Mouse (Mus musculus) cerebellum, adult 18-20 months (tissue): ENCODE results near the gene Flnb.

ENCODE experiments used
- DNase-seq, 2 experiments: peaks; one replicate each; pipeline ENCODE4 v3.0.0; 2021

The Flnb gene

DNA sequence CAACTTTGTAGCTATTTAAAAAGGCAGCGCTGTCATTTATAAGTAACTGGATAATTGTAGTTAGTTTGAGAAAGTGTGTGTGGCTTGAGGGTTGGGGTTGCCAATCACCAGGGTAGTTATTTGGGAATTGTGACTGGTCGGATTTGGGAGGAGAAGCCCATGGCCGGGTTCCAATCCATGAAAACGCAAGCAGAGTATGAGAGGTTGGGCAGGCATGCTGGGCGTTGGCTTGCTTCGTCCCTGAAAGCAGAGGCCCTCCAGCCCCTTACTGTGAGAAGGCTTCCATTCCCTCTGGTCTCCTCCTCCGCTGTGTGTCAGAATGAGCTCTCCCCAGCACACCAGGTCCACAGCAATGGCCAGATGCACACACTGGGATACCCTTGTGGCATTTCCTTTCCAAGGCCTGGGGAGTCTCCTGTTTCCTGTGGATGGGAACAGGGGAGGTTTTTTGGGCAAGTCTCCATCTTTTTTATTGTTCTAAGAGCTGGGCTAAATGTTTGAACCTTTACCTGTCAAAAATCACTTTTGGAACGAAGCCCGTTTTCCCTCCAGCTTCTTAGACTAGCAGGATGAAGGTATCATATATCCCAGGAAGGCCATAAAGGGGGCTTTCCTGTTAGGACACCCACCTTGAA lies 46.2 kb downstream of the Flnb start:
- peak; percentile 26 to 42 for DNase-seq

DNA sequence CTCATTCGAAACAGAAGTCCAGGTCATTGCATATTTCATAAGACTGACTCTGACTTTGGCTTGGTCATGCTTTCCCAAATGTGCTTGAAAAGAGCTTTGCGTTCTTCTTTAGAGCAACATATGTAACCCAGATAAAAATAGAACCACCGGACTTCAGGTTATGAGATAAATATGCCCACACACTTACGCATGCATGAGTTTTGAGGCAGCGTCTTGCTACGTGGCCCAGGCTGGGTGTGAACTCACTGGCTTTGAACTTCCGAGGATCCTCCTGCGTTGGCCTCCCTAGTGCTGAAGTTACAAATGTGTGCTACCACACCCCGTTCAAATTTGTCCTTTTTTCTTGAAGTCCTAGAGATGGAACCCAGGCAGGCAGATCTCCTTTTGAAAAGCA lies 46.7 kb downstream of the Flnb start:
- DNase-seq: no peak

DNA sequence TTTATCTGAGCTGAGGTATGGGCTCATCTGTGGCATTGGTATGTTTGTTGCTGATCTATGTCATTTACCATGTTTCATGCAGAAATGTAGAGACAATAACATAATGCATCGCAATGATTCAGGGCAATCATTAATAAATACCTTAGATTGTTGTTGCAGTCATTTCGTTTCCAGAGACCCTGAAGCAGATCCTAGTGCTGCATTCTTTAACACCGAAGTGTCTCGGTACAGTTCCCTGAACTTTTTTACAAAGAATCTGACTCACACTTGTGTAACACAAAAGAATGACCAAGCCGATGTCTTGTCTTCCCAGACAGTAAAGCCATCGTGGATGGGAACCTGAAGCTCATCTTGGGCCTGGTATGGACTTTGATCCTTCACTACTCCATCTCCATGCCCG lies 49.5 kb downstream of the Flnb start:
- no peak for DNase-seq

DNA sequence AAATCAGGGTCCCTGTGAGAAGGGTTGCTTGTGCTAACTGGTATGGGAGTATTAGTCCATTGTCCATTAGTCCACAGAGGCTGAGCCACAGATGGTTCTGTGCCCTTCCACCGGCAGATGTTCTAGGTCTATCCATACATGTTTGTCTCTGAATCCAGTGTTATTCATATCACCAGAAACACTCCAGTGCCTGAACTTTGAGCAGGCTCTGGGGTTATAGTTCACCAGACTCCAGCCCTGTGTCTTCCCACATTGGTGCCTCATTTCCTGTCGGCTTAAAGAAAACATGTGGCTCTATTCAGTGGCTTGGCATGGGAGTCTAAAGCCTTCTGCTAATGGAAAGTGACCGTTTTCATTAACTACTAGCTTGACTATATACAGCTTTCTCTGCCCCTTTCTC lies 50.1 kb downstream of the Flnb start:
- no peak for DNase-seq

DNA sequence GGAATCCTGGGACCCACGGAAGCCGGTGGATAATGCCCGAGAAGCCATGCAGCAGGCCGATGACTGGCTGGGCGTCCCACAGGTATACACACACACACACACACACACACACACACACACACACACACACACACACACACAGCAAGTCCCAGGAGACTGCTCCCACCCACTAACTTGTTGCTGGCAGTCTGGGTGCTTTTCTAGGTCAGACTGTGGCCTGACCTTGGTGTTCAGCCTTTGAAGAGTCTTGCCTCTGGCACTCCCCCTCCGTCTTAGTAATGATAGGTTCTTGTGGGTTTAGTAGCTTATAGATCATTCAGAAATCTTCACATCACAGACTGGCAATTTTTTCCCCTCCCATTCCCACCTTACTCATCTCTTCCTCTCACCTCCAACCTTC lies 52.0 kb downstream of the Flnb start:
- DNase-seq: no peak

DNA sequence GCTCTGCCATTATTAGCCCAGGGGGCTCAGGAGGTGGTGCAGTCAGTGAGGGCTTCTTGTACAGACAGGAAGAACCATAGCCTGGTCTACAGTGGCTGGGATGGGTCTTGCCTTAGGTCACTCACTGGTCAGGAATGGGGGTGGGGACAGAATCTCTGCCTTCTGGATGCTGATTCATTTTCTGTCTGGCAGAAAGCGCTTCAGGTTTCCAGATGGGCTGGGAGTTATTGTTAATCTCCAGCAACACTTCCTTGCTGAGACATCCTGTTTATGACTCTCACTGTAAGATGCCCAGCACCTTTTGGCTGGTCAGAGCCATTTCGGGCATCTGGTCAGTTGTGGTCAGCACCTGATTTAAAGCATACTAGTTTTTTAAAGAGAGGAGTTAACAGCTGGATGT lies 55.8 kb downstream of the Flnb start:
- no peak for DNase-seq

DNA sequence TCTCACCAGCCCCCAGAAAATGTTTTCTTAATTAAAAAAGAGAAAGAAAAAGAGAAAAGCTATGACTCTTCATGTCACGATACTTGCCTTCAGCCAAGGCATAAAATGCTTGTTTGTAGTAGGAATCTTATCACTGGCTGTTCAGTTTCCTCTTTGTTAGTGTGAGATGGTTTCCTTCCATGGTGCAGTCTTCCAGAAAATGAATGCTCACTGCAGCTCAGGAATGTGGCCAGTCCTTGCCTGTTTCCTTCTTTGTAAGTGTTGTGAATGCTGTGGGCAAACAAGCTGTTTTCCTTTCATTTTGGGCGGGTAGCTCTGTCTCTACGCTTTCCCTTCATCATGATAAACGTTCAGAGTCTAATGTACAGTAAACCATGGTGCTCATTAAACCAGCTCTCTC lies 56.7 kb downstream of the Flnb start:
- DNase-seq: no peak

DNA sequence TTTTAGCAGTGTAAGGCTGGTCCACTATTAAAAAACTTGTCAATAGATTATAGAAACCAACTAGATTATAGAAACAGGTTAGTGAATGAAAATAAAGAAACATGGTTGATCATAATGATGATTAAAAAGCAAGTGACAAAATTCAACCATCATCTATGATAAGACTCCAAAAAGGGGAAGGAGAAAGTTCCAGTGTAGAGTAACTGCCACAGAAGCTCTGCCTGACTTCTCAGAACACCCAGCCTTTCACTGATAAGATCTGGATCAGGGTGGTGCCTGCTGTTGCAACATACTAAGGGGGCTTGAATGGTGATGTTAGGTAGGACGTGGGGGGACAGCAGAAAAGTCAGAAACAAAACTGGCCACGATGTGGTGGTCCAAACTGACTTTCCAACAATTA lies 60.2 kb downstream of the Flnb start:
- DNase-seq: no peak

DNA sequence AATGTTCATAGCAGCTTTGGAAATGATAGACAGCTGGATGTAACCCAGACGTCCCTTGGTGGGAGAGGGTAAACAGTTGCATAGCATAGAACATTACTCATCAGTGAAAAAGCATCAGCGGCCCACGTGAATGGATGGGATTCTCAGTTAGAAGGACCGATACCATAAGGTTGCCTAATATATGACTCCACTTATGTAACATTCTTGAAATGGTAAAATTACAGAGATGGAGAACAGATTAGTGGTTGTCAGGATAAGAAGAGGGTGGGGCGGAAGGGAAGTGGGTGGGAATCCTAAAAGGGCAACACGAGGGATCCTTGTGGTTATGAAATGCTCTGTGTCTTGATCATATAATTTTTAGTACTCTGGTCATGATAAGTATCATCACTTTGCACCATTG lies 62.6 kb downstream of the Flnb start:
- no peak for DNase-seq

DNA sequence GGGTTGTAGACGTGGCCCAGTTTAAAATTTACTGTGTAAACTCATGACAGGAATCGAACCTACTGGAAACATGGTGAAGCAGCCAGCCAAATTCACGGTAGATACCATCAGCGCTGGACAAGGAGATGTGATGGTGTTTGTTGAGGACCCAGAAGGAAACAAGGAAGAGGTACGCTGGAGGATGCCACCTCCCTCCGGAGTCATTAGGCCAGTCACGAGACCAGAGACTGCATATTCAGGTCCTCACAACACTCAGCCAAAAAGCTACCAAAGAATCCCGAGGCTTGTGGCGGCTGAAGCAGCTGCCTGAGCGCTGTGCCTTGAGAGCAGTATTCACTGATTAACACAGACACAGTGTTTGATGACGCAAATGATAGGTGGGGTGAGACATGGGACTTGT lies 63.8 kb downstream of the Flnb start:
- DNase-seq: no peak

DNA sequence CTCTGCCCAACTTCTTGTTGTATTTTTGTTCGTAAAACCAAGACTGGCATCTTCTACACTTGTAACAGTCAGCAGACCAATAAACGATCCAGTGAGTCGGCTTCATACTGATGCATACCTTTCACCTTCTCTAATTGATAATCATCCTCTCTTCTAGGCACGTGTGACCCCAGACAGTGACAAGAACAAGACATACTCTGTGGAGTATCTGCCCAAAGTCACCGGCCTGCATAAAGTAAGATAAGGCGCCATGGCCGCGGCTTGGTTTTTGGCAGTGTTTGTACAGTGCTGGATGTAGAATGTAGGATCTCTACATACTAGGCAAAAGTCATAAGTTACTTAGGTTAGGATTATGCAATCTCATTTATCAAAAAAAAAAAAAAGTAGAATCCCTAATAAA lies 64.3 kb downstream of the Flnb start:
- DNase-seq: no peak

DNA sequence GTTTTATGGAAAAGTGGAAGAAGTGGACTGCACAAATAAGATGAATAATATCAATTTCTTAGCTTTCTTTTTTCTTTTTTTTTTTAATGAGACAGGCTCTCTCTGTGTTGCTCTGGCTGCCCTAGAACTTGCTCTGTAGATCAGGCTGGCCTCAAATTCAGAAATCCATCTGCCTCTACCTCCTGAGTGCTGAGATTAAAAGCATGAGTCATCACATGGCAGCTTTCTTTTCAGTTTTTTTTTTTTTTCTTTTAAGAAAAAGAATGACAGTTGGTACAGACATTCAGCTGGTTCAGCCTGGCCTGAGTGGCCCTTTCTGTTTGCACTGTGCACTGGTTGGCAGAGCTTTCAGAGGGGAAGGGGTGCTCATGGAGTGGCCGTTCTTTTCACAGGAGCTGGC lies 66.4 kb downstream of the Flnb start:
- no peak for DNase-seq

DNA sequence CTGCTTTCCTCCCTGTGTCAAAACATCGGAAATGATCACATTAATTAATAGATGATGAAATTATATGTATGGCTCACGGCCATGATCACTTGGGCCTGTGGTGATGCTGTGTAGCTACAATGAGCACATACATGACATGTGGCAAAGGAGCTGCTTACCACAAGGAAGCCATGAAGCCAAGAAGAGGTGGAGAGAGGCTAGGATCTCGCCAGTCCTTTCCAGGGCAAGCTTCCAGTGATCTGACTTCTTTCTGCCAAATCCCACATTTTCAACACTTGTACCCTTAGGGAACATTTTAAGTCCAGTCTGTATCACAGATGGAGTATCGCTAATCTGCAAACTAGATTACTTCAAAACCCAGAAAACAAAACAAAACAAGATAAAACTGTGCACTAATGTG lies 67.1 kb downstream of the Flnb start:
- no peak for DNase-seq

DNA sequence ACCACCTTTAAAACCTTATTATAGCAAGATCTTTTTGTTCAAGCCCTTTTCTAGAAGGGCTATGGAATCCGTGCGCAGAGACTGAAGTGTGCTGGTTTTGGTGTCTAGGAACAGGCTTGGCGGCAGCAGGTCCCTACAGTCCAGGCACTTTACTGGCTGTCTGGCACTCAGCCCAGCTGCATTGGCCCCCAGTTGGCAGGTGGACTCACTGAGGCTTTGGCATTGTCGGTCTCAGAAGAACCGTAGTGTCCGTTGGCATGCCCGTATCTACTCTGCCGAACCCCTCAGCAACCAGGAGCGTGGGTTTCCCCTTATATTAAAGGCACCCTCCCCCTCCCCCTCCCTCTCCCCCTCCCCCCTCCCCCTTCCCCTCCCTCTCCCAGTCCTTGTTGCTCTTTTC lies 67.8 kb downstream of the Flnb start:
- DNase-seq: peak; percentile 25 to 32

DNA sequence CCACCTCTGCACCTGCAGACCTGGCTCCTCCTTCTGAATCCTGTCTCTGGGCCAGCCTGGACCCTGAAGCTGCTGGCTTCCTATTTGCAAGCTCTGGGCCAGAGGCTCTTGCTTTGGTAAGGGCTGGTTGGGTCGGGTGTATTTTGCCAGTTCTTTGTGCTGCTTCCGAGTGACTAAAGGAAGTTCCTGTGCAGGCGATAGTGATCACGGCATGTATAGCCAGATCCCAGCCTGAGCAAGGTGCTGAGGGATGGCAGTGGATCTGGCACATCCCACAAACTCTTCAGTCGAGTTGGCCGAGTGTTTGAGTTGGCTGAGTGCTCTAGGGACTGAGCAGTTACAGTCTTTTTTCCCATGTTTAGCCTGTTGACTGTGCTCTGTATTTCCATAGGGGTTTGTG lies 68.3 kb downstream of the Flnb start:
- no peak for DNase-seq

DNA sequence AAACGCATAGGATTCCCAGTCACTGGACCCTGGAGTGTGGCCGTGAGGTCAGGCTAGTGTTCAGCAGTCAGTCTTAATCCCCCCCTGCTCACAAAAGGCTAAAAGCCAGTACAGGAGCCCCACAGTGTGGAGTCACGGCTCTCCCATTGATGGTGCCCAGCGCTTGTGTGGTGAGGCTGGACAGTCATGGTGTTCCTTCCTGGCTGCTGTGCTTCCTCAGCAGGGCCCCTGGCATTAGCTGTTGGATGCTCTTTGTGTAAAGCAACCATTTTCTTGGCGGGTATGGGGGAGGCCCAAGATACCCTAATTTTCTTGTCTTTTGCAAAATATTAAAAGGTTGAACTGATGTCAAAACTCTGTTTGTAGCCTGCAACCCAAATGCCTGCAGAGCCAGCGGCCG lies 69.4 kb downstream of the Flnb start:
- DNase-seq: no peak

DNA sequence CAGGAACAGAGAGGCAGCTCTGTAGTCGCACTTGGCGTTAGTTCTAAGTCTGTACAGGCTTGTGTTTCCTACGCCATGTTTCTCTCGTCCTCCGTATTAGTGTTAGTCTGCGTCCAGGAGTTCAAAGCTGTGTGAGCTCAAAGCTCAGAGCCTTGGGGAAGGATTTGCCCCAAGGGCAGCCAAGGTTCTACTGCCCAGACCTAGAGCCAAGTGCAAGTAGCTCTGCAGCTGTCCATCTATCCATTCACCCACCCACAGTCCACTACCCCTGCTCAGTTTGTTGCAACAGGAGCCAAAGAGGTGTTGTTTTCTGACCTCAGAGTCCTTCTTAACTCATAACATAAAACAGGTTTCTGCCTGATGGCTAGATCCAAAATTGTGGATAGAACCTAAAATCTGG lies 70.5 kb downstream of the Flnb start:
- DNase-seq: no peak

DNA sequence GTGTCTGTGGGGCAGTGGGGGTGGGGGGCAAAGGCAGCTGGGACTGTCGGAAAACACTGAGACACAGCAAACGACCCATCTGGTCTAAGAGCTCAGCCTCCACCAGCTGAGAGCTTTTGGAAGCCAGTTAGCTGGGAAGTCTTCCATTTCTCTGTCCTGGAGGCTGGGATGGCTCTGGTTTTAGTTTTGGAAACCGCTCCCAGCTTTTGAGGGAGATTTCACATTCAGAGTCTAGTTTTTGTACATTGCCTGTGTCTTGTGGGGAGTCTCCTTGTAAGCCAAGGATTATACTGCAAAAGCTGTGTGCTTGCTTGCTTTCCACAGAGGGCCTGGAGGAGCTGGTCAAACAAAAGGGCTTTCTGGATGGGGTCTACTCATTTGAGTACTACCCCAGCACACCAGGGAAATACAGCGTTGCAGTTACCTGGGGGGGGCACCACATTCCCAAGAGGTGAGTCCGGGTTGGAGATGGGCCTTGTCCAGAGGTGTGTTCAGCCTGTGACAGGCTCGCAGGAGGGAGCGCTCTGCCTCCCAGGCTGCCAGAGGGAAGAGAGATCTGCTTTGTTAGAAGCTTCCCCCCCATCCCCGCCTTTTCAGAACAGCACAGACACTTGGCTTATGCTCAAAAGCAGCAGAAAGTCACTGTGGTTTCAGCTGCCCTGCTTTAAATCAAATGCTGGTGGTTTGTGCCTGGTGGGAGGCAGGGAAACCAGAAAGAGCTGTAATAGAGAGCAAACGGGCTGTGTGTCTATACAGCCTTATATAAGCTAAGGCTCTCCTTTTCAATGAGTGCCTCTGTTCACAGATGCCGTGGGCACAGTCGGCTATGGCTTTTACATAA lies 71.3 kb downstream of the Flnb start:
- peak; percentile 41 for DNase-seq

DNA sequence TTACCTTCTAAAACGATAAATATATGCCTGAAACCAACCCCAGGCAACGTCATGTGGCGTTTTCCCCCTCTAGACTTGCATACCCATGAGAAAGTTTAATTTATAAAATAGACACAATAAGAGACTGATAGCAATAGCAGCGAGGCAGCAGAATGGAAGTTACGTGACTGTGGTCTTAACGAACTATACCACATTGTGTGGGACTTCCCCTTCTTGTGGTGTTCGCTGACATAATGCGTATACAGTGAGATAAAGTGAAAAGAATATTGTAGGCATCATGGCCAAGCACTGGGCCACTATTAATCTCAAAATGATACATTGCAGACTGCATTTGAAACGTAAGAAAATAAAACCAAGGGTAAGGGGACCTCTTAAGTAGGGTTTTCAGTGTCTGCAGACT lies 72.1 kb downstream of the Flnb start:
- no peak for DNase-seq

DNA sequence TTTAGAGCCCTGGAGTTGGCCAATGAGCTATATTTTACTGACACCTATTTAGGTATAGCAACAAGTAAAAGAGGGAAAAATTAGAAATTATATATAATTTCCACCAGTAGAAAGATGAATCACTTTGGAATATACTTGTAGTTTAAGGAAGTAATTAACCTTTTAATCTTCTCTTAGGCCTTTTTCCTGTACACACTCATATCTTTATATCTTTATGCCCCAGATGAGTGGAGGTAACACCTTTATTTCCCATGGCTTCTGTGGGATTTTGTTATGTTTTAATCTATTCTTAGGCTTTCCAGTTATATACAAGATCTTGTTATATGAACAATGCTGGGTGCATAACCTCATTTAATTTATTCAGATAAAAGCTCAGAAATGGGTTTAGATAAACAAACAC lies 73.6 kb downstream of the Flnb start:
- no peak for DNase-seq

DNA sequence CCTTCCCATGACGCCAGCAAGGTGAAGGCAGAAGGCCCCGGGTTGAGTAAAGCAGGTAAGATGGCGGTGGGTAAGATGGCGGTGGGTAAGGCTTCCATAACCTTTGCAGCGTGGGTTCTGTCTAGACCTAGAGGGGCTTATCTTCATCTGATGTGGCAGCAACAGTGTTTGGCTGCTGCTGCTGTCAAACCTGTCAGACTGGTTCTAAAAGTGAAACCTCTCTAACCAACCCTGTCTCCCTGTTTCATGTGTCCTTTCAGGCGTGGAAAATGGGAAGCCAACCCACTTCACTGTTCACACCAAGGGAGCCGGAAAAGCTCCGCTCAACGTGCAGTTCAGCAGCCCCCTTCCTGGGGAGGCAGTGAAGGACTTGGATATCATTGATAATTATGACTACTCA lies 78.4 kb downstream of the Flnb start:
- DNase-seq: no peak

DNA sequence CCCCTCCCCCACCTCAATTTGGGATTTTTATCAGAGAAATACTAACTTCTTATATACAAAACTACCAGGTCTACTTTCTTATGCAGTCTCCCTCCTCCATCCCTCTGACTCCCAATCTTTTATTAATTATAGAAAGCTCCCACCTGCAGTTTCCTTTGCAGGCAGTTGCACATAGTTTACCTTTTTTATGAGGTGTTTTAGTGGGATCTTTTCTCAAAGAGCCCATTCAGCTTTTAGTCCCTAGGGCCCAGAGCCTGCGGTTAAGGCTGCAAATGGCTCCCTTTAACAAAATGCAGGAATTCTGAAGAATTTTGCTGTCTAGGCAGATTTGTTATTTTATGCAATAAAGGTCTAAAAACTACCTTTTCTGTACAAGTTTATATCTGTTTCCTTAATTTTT lies 78.9 kb downstream of the Flnb start:
- no peak for DNase-seq

DNA sequence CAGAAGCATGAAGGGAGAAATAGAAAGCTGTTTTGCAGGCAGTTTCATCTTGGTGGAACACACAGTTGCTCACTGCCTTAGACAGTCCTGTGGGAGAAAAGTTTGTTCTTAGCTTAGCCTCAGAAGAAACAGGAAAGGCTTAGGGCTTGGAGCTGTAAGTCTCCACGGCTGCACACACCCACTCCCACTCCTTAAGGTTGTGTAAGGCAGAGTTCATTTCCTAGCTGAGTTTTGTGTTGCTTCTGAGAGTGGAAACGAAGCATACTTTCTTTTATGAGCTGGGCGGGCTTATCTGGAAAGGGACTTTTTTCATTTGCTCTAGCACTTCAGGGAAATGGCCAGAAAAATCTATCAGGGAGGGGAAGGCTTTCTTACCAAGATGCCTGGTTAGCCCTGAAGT lies 82.2 kb downstream of the Flnb start:
- no peak for DNase-seq

DNA sequence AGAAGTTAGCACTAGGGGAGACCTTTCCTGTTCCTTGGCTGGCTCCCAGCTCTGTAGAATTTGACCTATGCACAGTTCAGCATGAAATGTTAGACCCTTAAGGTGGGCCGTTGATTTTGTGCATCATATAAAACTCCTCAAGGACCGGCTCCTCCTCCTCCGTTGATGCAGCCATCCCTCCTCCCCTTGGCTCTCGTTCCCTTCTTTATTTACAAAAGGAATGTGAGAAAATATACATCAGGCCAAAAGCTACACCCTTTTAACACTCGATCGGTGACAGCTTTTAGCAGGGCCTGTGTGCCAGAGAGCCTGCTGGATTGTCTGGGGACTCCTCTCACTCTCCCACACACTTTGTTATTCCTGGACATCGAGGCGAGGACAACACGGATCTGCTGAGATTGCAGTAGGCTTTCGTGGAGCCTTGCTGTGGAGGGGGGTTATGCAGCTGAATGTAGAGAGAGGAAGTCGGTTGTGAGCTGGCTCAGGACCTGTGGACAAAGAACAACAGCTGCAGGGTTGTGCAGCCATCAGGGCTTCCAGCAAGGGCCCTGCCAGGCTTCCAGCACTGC lies 82.8 kb downstream of the Flnb start:
- no peak for DNase-seq
